Mouse (Mus musculus) thymus, adult 2 months (tissue): ENCODE results near the gene Ric1.

Source experiments
- CTCF ChIP-seq: fragments of 200-500 bp; IDR thresholded peaks from 2 replicates; pipeline ENCODE4 v1.5.1; 2012; ENCODE audit warnings: mild to moderate bottlenecking, control low read depth, low read length, moderate library complexity, borderline replicate concordance; ENCODE audit not compliant: control insufficient read depth, poor library complexity, insufficient read depth; ENCODE audit errors: extremely low read depth
- POLR2A ChIP-seq: fragments of 200-500 bp; IDR thresholded peaks from 2 replicates; pipeline ENCODE4 v1.6.1; 2012; ENCODE audit warnings: mild to moderate bottlenecking, low read length, control low read depth, moderate library complexity; ENCODE audit not compliant: control insufficient read depth, poor library complexity, insufficient read depth; ENCODE audit errors: extremely low read depth

DNA sequence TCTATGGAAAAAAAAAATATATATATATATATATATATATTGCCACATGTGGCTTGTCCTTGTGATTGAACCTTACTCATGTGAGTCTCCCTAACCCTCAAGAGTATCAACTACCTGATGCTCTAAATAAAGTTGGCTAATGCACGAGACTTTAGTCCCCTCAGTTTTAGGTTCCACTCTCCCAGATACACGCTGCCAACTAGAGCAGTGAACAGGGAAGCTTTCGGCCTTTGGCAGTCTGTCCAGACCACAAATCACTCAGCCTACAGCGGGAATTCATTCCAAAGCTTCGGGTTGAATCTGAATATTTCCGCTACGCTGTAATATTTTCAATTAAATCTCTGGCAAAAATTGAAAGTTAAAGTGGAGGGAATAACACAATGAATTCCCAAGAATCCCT lies 3.7 kb upstream of the Ric1 start:
- TF ChIP-seq CTCF (no peak), POLR2A (no peak)
